Mouse (Mus musculus) hindbrain, embryonic 14.5 days (tissue): Measurements from ENCODE around the gene Dmpk. TPM values are rescaled to one million over a fixed set of nuclear protein-coding genes. Genes with fewer than 3 reads are reported as not detected.

Experiments used
- ATAC-seq: fragments of 200-750 bp; cut with Nextera tagmentation; 2 replicates; pipeline ENCODE4 v1.8.0; 2017; ENCODE audit warnings: moderate number of reproducible peaks, mild to moderate bottlenecking, moderate TSS enrichment, moderate library complexity; ENCODE audit not compliant: low FRiP score
- DNase-seq: peaks from one replicate; pipeline ENCODE4 v3.0.0-alpha.2; 2015; ENCODE audit warnings: low spot score
- H3K27ac ChIP-seq: fragments of 300-500 bp; sonication (generic); 2 replicates; pipeline ENCODE4 v1.5.1; 2014; ENCODE audit warnings: mild to moderate bottlenecking, moderate library complexity
- H3K27me3 ChIP-seq: fragments of 300-500 bp; sonication (generic); 2 replicates; pipeline ENCODE4 v1.6.1; 2014; ENCODE audit warnings: mild to moderate bottlenecking, low read length, mixed read lengths; ENCODE audit not compliant: control insufficient read depth, insufficient read depth
- H3K36me3 ChIP-seq: fragments of 300-500 bp; sonication (generic); replicated peaks from 2 replicates; pipeline ENCODE4 v1.6.1; 2014; ENCODE audit not compliant: control insufficient read depth, insufficient read depth
- H3K4me1 ChIP-seq: fragments of 300-500 bp; sonication (generic); replicated peaks from 2 replicates; pipeline ENCODE4 v1.6.1; 2014; ENCODE audit warnings: antibody characterized with exemption, low read length, mixed read lengths; ENCODE audit not compliant: control insufficient read depth, insufficient read depth
- H3K4me2 ChIP-seq: fragments of 300-500 bp; sonication (generic); replicated peaks from 2 replicates; pipeline ENCODE4 v1.6.1; 2014; ENCODE audit warnings: mild to moderate bottlenecking, moderate library complexity
- H3K4me3 ChIP-seq: fragments of 300-500 bp; sonication (generic); replicated peaks from 2 replicates; pipeline ENCODE4 v1.5.1; 2014; ENCODE audit warnings: mild to moderate bottlenecking, low read length
- H3K9ac ChIP-seq: fragments of 300-500 bp; sonication (generic); 2 replicates; pipeline ENCODE4 v1.6.1; 2014
- H3K9me3 ChIP-seq: fragments of 300-500 bp; sonication (generic); 2 replicates; pipeline ENCODE4 v1.6.1; 2016; ENCODE audit warnings: low read length; ENCODE audit not compliant: control insufficient read depth
- WGBS: fragments of 180-500 bp; shearing (Covaris S2); extraction: QIAGEN DNeasy Blood & Tissue Kit; methylation state at CpG from one replicate; pipeline ENCODE4 v1.1.7; 2014; 5-methylcytosine and 5-hydroxymethylcytosine counted together
- polyA plus RNA-seq: library from polyadenylated mRNA; unstranded; fragments of >200 nt; fragmentation: Nextera tagmentation; extraction: Ambion mirVana; gene quantifications from 2 replicates; pipeline ENCODE4 v1.2.1, GENCODE M21; 2014

The Dmpk gene
- polyA plus RNA-seq, 1 experiment from 2014 or later, result 8.9 TPM

- ATAC-seq (peak; percentile 94), DNase-seq (peak; percentile 98)
- H3K9ac ChIP-seq, result peak within 1 kb of the TSS; percentile 70
- H3K27me3 ChIP-seq, result no peaks in the 10 kb centered on the region
- peaks cover 11% of the 10 kb centered on the region for H3K4me1 ChIP-seq
- H3K4me2 ChIP-seq, result peak within 1 kb of the TSS; percentile 84
- peak within 1 kb of the TSS; percentile 49; the same call in 1 of the 2 replicates for H3K27ac ChIP-seq
- H3K4me3 ChIP-seq, result peak within 1 kb of the TSS; percentile 63
- 0 out of 2 replicates have a peak, but pooled peaks cover 3% of the 10 kb centered on the region for H3K9me3 ChIP-seq
- no peaks in the 10 kb centered on the region for H3K36me3 ChIP-seq
- 3% methylated on average over 34 of the region's 34 CpGs for WGBS
Measured at GRCm38 (mm10) chr7:19119631-19120429, 36.2 kb downstream of the Dmpk start, which contains the start of gene Fbxo46. Gene Fbxo46, plus strand, starts transcription at chr7:19119859.

DNA sequence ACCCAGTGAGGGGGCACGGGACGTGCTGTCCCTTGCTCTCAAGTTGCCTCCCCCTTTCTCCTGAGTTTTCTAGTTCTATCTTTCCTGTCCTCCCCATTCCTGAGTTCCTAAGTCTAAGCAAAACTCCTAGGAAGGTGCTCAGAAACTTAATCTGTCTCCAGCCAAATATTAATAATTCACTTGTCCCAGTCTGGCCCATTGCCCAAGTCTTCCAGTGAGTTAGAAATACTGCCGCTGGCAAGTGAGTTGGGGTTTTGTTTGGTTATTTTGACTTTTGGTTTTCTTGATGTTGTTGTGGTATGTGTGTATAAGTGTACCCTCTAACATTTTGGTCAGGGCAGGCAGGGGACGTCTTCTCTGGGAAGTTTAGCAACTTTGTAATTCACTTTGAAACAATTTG is 38.0 kb downstream of the Dmpk start:
- no peaks in the 10 kb centered on the region for H3K27me3 ChIP-seq
- 93% methylated on average over 4 of the region's 4 CpGs for WGBS
- no peaks in the 10 kb centered on the region for H3K9me3 ChIP-seq
- no peak overlapping the region for H3K4me2 ChIP-seq
- H3K4me1 ChIP-seq, result peaks cover 11% of the 10 kb centered on the region
- no peak overlapping the region for H3K9ac ChIP-seq
- no peak for DNase-seq
- H3K27ac ChIP-seq, result no peak overlapping the region
- no peak overlapping the region for H3K4me3 ChIP-seq
- no peaks in the 10 kb centered on the region for H3K36me3 ChIP-seq
- ATAC-seq, result no peak

- Histone ChIP-seq H3K4me2 (no peak overlapping the region), H3K27me3 (no peaks in the 10 kb centered on the region), H3K27ac (no peak overlapping the region), H3K4me3 (no peak overlapping the region), H3K9ac (0 out of 2 replicates have a peak overlapping the region, but pooled peaks have one; percentile 11), H3K9me3 (no peaks in the 10 kb centered on the region), H3K4me1 (peaks cover 11% of the 10 kb centered on the region), H3K36me3 (no peaks in the 10 kb centered on the region; the same call in 1 of the 2 replicates)
- ATAC-seq, result no peak
- no peak for DNase-seq
- WGBS, result 94% methylated on average over 6 of the region's 6 CpGs
Measured at GRCm38 (mm10) chr7:19124713-19125112, 41.1 kb downstream of the Dmpk start.

GRCm38 (mm10) chr7:19127744-19128143 is 44.1 kb downstream of the Dmpk start:
- no peaks in the 10 kb centered on the region for H3K27me3 ChIP-seq
- no peak for ATAC-seq
- no peak overlapping the region for H3K27ac ChIP-seq
- no peak for DNase-seq
- H3K4me1 ChIP-seq, result peaks cover 12% of the 10 kb centered on the region; the same call in 1 of the 2 replicates
- H3K4me2 ChIP-seq, result no peak overlapping the region
- no peaks in the 10 kb centered on the region; the same call in 1 of the 2 replicates for H3K36me3 ChIP-seq
- no peaks in the 10 kb centered on the region for H3K9me3 ChIP-seq
- WGBS, result 95% methylated on average over 5 of the region's 5 CpGs
- H3K4me3 ChIP-seq, result no peak overlapping the region
- H3K9ac ChIP-seq, result no peak overlapping the region

GRCm38 (mm10) chr7:19129396-19129795 is 45.7 kb downstream of the Dmpk start:
- DNase-seq (no peak), ATAC-seq (no peak)
- Histone ChIP-seq H3K36me3 (peaks cover 1% of the 10 kb centered on the region; the same call in 1 of the 2 replicates), H3K27ac (no peak overlapping the region), H3K27me3 (no peaks in the 10 kb centered on the region), H3K9ac (no peak overlapping the region), H3K4me2 (no peak overlapping the region), H3K4me1 (peaks cover 12% of the 10 kb centered on the region; the same call in 1 of the 2 replicates), H3K4me3 (no peak overlapping the region), H3K9me3 (no peaks in the 10 kb centered on the region)
- 97% methylated on average over 5 of the region's 5 CpGs for WGBS

DNA sequence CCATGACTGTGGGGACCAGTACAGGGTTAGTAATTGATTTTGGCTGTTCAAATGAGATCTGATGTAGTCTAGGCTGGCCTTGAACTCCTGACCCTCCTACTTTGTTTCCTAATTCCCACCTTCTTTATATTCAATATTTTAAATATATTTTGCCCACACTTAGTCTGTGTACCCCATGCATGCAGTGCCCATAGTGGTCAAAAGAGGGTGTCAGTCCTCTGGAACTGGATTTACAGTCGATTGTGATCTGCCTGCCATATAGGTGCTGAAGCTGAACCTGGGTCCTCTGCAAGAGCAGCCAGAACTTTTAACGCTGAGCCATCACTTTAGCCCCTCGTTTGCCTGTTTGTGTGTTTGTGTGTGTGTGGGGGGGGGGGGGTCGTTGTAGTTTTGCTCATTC is 47.0 kb downstream of the Dmpk start:
- Histone ChIP-seq H3K4me2 (peak overlapping the region; percentile 59), H3K4me1 (peaks cover 12% of the 10 kb centered on the region; the same call in 1 of the 2 replicates), H3K4me3 (peak overlapping the region; percentile 35), H3K27ac (peak overlapping the region; percentile 88), H3K9me3 (no peaks in the 10 kb centered on the region), H3K27me3 (no peaks in the 10 kb centered on the region), H3K36me3 (peaks cover 12% of the 10 kb centered on the region), H3K9ac (peak overlapping the region; percentile 50)
- WGBS, result 32% methylated on average over 4 of the region's 4 CpGs
- no peak for DNase-seq
- ATAC-seq, result no peak

- H3K36me3 ChIP-seq, result peaks cover 19% of the 10 kb centered on the region
- peak; percentile 98 for ATAC-seq
- peak overlapping the region; percentile 53 for H3K9ac ChIP-seq
- peak overlapping the region; percentile 88 for H3K27ac ChIP-seq
- peak; percentile 95 for DNase-seq
- no peaks in the 10 kb centered on the region for H3K27me3 ChIP-seq
- H3K4me1 ChIP-seq, result peaks cover 12% of the 10 kb centered on the region; the same call in 1 of the 2 replicates
- H3K9me3 ChIP-seq, result no peaks in the 10 kb centered on the region
- peak overlapping the region; percentile 35 for H3K4me3 ChIP-seq
- H3K4me2 ChIP-seq, result peak overlapping the region; percentile 59
- under 1% methylated on average over 39 of the region's 39 CpGs for WGBS
Measured at GRCm38 (mm10) chr7:19131324-19131848, 47.7 kb downstream of the Dmpk start.

DNA sequence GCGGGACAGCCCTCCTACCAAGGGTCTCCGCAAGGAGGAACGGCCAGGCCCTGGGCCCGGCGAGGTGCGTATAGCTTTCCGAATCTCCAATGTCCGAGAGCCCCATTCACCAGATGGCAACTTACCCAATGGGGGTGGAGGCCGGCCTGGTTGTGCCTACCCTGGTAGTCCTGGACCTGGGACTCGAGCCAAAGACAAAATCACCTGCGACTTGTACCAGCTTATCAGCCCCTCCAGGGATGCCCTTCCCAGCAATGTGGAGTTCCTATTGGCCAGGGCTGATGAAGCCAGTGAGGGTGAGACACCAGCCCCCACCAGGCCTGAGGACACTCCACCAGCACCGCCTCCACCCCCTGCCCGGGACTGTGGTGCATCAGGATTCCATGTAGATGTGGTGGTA is 52.5 kb downstream of the Dmpk start:
- no peak for DNase-seq
- ATAC-seq, result no peak
- Histone ChIP-seq H3K4me1 (0 out of 2 replicates have a peak, but pooled peaks cover 4% of the 10 kb centered on the region), H3K36me3 (peaks cover 67% of the 10 kb centered on the region), H3K9me3 (no peaks in the 10 kb centered on the region), H3K4me2 (no peak overlapping the region), H3K27ac (no peak overlapping the region), H3K9ac (no peak overlapping the region), H3K4me3 (no peak overlapping the region), H3K27me3 (no peaks in the 10 kb centered on the region)
- WGBS, result 97% methylated on average over 13 of the region's 13 CpGs

DNA sequence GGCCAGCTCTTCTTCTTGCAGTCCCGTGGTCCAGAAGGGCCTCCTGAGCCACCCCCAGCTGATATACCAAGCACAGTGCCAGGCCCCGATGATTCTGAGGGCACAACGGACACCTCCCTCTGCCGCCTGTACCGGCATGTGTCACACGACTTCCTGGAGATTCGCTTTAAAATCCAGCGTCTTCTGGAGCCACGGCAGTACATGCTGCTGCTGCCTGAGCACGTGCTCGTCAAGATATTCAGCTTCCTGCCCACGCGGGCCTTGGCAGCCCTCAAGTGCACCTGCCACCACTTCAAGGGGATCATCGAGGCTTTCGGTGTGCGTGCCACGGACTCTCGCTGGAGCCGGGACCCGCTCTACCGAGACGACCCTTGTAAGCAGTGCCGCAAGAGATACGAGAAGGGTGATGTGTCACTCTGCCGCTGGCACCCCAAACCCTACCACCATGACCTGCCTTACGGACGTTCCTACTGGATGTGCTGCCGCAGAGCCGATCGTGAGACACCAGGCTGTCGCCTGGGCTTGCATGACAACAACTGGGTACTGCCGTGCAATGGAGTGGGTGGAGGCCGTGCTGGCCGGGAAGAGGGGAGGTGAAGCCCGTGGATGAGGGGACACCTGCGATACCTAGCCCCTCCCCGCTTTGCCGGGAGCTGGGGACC is 53.2 kb downstream of the Dmpk start:
- 94% methylated on average over 38 of the region's 38 CpGs for WGBS
- Histone ChIP-seq H3K27ac (no peak overlapping the region), H3K4me1 (0 out of 2 replicates have a peak, but pooled peaks cover 4% of the 10 kb centered on the region), H3K9me3 (no peaks in the 10 kb centered on the region), H3K36me3 (peaks cover 73% of the 10 kb centered on the region), H3K4me3 (no peak overlapping the region), H3K27me3 (no peaks in the 10 kb centered on the region), H3K4me2 (no peak overlapping the region), H3K9ac (no peak overlapping the region)
- ATAC-seq (no peak), DNase-seq (no peak)
